Mouse (Mus musculus) fibroblast of lung, adult 2 months (primary cell): Measurements from ENCODE around the gene Aatf.

ENCODE experiments used
- DNase-seq: peaks from one replicate; pipeline ENCODE4 v3.0.0-alpha.2; 2011; ENCODE audit warnings: low read depth

Gene Aatf

DNA sequence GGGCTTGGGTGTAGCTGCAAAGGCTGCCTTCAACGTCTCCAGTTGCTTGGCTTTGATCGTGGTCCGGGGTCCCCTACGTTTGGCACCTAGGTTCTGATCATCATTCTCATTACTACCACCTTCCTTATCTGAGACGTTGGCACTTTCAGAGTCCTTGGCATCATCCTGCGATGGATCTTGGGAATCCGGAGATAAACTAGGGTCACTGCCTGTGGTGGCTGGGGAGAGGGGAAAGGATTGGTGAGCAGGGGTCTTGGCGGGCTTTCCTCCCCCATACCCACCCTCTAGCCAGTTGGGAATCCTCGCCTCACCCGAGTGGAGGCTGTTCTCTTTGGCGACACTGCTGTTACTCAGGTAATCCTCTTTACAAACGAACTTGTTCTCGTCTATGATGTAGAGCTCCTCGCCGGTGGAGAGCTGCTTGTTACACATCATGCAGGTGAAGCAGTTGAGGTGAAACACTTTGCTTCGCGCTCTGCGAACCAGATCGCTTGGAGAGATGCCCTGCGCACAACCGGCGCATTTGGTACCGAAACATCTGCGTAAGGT lies 8.5 kb upstream of the Aatf start:
- DNase-seq = no peak

DNA sequence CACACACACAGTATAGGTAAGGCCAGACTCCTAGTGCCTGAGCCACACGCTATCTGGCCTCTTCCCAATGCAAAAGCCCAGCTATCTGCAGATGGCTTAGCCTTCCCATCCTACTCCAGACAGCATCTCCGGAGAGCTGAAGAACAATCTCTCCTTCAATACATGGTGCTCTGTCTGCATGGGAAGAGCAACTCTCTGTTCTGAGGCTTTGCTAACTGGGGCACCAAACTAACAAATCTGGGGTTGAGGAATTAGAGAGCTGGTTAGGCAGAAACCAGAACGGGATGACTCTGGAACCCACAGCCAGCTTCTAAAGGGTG lies 7.7 kb upstream of the Aatf start:
- DNase-seq = no peak

DNA sequence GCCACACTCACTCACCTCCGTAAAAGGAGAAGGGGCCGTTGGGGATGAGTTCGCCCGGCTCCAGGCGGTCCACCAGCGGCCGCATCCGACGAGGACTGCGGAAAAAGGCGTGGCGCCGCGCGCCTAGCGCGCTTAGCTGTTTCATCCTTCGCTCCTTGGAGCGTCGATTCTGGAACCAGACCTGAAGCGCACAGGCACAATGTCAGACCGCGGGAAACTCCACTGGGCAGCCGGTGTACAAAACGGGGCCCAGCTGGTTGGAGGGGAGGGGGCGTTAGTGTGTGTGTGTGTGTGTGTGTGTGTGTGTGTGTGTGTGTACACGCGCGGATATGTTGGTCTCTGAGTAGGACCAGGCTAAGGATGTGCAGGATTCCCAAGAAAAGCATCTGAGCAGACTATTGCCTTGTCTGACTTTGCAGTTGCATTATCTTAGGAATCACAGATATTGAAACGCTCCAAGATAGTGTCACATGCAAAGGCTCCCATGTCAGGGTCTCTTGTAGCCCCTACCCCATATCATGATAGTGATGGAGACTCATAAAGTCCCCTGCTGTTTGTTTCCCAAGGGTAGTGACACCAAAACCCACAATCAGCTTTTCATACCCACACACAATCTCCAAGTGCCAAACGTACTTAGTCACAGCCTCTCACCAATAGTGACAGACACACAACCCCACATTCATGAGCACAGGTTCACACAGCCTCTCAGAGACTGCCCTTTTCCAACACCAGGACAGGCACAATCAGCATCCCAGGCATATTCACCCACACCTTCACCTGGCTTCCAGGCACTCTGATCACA lies 7.1 kb upstream of the Aatf start:
- no peak for DNase-seq

DNA sequence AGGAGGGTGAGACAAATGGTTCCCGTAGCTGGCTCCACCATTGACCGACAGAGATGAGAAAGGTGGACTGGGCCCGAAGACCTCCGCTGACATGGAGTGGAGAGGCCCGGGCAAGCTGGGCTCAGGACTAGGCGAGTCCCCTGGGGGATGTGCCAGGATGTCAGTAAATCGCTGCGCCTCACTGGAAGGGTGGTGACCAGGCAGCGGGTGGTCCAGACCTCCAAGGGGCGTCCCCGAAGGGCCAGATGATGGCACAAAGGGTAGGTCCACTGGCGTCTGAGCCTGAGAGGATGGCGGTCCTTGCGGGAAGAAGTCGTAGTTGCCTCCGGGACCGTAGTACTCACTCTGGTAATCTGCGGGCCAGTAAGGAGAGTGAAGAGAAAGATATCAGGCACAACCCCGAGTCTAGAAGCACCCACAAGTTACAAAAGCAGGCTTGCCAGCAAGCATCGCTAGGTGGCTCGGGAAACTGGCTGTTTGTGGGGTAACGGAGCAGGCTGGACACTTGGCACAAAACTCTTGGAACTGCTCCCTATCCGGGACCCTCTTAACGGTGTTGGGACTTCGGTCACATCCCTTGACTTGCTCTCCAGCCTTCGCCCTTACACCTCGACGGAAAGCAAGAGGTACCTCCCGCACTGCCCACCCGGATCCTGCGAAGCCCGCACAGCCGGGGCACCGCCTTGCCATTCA lies 6.4 kb upstream of the Aatf start:
- no peak for DNase-seq

DNA sequence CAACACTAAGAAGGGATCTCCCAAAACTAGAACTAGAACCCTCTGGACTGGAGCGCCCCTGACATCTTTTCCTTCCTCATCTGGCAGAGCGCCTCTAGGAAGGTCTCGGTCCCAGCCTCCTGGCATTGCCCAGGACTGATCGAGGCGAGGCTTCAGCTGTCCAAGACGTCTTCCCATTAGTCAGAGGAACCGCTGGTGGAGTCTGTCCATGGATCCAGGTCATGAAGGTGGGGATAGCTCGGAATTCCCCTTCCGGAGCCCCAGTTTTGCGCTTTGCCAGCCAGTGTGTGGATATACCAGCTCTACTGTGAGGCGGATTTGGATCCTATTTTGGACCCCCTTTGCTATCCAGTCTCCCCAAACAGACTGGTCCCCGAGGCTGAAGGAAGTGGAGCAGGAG lies 5.7 kb upstream of the Aatf start:
- DNase-seq = no peak

DNA sequence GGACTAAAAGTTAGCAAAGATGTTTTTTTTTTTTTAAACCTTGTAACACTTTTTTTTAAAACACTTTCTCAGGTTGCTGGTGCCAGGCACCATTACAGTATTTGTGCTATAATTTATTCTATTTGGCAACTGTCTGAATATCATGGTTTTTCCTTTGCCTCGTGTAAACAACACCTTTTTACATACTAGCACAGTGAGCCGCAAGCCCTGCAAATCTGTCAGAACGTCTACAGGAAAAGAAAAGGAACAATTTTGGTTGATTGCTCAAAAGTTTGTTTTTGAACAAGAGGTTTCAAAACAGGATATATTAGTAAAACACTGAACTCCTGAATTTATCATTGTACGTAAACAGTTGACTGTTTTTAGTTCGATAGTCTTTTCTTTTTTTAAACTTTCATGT lies 4.9 kb upstream of the Aatf start:
- no peak for DNase-seq

DNA sequence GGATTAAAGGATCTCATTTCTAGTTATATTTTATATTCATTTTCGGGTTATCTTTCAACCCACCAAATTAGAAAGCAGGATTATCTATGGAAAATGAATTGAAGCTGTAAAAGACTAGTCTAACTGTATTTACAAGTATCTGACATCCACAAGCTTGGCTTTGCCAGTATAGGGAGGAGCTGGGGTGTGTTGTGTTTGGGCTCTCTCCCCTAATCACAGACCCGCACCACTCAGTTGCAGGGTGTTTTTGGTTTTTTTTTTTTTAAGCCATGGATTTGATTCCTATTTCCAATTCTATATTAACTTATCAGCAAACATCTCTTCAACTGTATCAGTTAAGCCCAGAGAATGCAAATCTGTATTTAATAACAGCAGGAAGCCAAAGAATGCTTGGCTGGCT lies 4.1 kb upstream of the Aatf start:
- no peak for DNase-seq

DNA sequence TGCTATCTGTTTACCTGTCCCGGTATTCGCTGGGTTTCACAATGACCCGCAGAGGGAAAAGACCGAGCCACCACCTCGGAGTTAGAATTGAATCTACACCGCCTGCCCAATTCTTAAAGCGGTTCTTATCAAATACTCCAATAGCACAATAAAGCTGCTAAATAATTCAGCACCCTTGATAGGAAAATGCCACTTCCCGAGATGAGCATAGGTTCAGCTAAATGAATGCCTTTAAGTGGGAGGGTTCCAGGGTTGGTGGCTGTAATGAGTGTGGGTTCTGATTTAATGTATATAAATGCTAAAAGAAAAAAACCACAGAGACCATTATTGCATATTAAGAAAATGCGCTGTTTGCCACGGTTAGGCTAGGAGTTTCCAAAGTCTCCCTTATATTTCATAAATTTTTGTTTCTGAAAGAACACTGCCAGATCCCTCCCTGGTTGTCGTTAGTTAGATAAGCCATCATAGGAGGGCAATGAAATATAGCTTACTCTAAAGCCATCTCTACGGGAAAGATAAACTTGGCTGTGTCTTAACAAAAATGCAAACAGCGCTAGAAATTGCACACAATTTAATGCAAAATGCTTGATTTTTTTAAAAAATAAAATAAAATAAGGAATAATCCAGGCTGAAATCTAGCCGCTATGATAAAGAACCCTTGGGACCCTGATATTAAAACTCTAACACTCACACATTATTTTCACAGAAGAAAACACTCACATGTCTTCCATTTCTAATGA lies 3.3 kb upstream of the Aatf start:
- DNase-seq = no peak

DNA sequence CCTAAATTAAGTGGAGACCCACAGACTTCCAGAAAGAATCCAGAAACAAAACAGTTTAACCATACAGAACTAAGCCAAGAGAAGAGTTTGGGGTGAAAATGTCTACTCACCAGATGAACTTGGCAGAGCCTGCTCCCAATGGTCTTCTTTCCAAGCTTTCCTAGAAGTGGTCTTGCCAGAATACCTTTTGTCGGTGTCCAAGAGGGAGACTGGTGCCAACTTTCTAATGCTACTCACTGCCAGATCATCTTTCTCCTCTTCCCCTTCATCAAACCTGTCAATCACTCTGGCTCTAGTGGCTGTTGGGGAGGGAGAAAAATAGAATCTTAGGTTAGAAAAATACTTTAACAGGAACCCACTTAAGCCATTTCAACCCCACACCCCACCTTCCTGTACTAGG lies 1.3 kb downstream of the Aatf start:
- DNase-seq = no peak

DNA sequence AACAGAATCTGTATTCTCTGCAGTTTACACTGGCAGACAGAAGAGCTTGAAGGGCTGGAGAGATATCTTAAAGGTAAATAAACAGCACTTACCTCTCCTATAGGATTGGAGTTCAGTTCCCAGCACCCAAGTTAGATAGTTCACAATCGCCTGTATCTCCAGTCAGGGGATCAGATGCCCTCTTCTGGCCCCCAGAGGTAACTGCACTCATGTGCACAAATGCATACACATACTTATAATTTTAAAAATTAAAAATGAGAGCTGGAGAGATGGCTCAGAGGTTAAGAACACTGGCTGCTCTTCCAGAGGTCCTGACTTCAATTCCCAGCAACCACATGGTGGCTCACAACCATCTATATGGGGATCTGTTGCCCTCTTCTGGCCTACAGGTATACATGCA lies 9.0 kb downstream of the Aatf start:
- no peak for DNase-seq

DNA sequence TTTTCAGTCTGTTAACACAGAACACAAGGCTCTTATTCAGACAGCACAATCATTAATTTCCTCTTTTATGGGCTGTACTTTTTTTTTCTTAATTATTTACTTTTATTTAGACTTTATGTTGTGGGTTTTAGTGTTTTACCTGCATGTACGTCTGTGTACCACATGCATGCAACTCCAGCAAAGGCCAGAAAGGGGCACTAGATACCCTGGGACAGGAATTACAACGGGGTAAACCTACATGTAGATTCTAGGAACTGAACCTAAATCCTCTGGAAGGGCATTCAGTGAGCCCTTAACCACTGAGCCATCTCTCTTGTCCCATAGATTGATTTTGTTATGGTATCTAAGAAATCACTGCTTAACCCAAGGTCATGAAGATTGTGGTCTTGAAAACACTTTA lies 15.4 kb downstream of the Aatf start:
- no peak for DNase-seq

DNA sequence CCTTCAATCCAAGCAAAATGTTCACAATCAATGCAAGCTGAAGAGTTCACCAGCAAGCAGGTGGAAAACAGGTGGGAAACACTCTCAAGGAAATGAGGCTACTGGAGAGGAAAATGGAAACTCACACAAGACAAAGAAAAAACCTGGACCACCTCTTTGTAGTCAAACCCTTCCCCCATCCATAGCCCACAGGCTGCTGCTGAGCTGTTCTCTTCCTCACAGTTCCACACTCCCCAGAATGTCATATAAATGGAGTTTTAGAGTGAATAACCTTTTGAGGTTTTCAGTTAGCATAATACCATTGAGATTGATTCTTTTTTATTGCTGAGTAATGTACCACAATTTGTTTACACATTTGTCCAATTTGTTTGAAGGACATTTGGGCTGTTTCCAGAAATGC lies 16.4 kb downstream of the Aatf start:
- no peak for DNase-seq

DNA sequence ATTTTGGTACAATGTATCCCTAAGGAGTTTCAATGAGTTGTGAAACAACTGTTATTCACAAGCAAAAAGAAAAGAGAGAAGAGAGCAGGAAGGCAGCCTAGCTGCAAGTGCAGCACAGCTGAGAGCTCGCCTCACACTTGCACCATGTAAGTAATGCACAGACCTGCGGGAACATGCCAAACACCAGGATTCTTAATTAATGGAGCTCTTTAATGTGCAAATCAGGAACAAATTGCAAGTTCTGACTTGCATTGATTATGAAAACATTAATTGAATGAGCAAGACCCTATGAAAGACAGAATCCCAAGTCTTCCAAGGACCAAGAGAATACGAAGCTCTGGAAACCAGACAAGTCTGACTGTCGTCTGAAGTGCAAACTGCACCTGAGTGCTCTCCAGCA lies 17.5 kb downstream of the Aatf start:
- no peak for DNase-seq

DNA sequence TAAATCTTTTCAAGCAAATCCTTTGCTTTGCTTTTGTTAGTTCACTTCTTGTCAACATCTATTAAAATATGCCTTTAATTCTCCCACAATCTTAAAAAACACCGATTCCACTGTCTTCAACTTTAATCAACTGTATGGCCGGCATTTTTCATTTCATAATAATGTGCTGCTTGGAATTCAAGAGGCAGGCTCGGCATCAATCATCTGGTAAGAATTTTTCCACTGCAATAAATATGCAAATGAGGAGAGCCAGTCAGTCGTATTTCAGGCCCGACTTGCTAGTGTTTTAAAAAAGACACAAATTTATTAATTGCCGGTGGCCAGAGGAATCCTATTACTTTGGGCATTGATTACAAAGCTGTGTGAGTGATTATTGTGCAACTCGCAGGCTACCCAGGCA lies 31.7 kb downstream of the Aatf start:
- no peak for DNase-seq

DNA sequence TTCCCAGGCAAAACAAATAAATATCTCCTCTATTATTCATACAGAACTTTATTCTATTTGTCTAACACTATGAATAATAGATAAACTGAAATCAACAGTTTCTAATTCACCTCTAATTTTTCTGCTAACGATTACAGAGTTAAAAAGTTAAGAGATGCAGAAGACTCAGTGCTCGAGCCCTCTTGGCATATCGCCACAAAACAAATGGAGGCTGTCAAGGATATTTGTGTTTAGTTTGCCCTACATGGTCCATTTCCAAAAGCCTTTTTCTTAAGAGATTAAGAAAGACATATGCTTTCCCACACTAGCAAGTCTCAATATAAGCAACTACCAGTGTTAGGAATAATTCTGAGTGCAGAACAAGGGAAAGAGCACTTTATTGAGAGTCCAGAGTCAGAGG lies 32.9 kb downstream of the Aatf start:
- DNase-seq = no peak

DNA sequence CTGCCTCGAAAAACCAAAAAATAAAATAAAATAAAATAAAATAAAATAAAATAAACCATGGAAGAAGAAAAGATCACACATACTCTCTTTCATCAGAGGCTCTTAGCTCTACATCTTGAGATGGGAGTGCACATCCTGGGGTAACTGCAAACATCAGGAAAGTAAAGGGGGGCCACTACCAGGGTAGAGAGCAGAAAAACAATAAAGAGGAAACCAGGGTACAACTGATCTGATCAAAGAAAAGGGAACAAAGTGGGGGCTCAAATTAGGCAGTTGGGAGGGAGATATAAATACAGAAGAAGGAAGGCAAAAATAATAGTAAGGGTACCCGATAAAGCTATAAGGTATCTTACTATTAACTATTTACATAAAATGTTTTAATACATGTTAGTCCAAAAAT lies 36.7 kb downstream of the Aatf start:
- no peak for DNase-seq

DNA sequence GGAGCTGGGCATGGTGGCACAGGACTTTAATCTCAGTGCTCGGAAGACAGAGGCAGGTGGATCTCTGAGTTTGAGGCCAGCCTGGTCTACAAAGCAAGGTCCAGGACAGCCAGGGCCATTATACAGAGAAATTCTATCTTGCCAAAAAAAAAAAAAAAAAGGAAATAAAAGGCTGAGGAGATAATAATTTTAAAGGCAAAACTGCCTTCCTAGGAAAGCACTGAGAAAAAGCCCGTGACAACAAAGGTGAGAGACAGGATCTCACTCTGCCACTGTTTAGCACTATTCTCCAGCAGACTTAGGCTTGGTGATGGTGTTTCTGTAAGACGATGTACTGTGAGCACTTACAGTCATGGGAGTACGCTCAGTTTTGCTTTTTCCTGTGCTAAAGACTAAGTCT lies 37.3 kb downstream of the Aatf start:
- DNase-seq = no peak

DNA sequence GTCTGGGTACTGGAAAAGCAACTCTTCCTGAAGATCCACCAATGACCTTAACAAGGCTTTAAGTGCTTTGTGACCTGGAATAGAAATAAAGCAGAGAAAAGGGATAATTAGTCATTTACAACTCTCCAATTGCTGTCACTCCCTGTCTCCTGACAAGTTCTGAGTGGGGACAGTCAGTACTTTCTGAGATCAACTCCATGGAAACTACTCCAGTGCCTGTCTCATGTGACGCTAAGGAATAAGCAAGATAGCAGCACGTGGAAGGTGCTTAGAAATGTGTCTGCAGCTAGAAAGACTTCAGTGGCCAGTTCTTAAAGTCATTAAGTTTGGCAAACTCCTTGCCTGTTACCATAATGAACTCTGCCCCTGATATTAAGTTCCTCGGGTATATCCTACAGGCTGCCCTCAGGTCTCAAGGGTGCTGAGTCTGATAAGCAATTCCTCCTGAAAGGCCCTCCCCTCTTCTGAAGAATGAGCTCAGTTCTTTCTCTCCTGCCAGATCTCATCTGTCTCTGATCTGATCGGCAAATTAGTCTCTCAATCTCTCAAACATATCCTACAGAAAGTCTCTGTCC lies 40.1 kb downstream of the Aatf start:
- DNase-seq = no peak

DNA sequence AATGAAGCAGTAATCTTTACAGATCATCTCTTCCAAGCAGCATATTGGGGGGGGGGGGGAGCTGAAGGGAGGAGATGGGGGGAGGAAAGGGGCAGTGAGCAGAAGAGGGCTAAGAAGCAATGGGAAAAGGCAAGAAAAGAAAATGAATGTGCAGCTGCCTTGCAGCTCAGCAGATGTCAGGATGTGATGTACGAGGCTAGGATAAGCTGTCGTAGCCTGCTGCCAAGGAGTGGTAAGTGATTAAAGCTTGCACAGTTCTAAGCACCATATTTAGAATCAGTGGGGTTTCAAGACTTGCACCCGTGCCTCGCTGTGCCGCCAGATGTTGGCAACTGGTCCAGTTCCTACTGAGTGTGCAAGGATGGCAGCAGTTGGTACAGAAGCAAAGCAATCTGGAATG lies 48.8 kb downstream of the Aatf start:
- no peak for DNase-seq

DNA sequence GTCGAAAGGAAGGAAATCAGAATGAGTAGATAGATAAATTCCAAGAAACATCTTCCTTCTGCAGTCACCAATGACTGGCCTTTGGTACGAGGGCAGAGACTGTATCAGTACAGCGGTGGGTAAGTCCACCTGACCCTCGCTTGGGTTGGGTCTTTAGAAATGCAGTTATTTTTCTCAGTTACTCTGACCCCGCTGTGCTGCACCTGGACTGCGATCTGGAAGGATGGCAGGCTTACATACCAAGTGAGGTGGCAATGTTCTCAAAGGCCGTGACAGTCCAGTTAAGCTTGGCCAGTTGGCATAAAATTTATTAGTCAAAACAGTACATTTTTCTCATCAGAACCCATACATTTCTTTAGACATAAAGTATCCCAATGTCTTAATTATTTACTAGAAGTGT lies 59.4 kb downstream of the Aatf start:
- no peak for DNase-seq

DNA sequence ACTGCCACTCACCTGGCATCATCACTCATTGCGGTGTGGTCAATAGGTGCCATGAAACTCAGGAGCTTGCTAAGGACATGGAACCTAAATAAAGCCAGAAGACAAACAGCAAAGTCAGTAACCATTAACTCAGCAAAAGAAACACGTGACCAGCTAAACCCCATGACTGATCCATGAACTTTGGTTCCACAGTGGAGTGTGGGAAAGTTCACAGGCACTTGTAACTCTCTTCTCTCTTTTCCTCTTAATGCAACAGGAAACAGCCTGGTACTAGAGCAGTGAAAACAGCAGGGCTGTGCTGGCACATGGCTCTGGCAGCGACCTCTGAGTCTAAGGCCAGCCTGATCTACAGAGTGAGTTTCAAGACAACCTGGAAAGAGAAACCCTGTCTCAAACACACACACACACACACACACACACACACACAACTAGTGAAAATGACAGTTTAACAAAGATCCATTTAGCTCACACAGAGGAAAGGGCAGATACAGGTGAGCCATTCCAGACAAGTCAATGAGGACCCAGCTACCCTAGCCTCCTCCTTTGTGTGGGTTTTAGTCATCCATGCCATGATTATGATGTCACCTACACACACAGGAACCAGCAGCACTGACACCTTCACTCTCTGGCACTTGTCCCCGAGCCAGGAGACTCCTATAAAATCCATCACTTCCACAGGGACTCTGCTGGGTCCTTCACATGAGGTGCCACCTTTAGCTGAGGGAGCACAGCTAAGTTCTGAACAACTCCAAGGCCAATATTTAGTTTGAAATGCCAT lies 70.6 kb downstream of the Aatf start:
- DNase-seq = no peak

DNA sequence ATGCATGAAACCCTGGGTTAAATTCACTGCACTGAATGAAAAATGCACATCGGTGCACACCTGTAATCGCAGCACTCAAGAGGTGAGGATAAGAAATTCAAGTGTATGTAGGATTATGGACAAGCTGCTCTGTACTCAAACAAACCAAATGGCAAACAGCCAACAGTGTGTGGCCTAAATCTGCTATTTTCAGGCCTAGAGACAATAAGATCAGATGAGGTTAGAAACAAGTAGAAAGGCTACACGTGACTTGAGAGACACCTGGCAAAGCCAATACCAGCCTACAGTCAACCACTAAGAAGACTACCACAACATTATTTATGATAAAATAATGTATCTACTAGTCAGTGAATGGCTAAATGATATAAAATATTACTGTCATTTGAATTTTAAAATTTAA lies 72.9 kb downstream of the Aatf start:
- no peak for DNase-seq
